10 mouse cellular contexts compared by ENCODE assay signal in the genomic region with DNA sequence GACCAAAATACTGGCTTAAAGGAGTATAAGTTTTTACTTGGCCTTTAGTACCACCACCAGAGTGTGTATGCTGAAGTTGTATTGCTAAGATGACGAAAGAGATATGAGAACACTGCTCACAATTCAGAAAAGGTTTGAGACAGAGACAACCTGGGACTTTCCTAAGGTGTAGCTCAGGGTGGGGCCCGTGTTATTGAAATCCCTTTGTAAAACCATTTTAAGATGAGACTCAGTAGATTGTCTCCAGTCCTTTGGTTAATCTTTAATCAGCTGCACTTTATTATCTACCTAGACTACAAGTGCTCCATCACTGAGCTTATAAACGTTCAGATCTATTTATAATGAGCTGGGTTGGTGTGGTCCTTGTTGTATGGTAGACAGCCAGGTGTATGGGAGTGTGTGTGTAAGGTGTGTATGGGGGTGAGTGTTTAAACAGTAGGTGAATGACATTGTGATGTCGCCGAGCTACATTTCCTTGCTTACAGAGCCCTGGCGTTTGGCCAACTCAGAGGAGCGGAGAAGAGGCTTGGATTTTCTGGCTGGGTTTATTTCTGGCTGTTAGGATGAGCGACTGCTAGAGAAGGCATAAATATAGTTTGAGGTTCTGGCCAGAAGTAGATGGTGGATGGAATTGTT. TPM values are rescaled to one million over a fixed set of nuclear protein-coding genes. Genes with fewer than 3 reads are reported as not detected.
DNase-seq lines count a peak whose midpoint lies in the region; ATAC-seq lines count a peak whose summit lies in the region.
"Had no signal": no experiment of that assay in that cellular context is flagged by ENCODE, and none has a peak within 500 bp of the region (broad histone marks: within the 10 kb centered on the region; RNA-seq: fewer than 3 reads in every experiment).

No protein-coding gene starts in this region.

- intact Hi-C loops in left cerebral cortex, postnatal 14 days (cut with DNase I): no loop called here

- ATAC-seq in cerebellum, adult (ENCODE audit: insufficient number of reproducible peaks, low FRiP score, low TSS enrichment): 0 out of 2 replicates have a peak, but pooled peaks have one; percentile 36

- DNase-seq in cerebellum, adult 11-12 months: no peak
- peak; percentile 46 to 57 for DNase-seq in left cerebral cortex, postnatal 14 days (ENCODE audit: low spot score in 2 of 2)
- DNase-seq in left cerebral cortex, adult 9 months (ENCODE audit: low spot score in 2 of 2): no peak
- peak; percentile 46 to 70 for DNase-seq in cerebellum, postnatal 14 days
- DNase-seq in kidney, postnatal 25 days: peak; percentile 76 to 84
- DNase-seq in ovary, postnatal 10 days (ENCODE audit: low spot score): no peak
- DNase-seq in thymus, postnatal 0 days (ENCODE audit: low spot score): no peak
- DNase-seq: B cell, adult 2 months; layer of hippocampus, postnatal 36 days had no signal

RNA-seq across cellular contexts. Expression of a gene that starts 21.1 kb away (rescaled TPM):
- 10 to 100 TPM; 51.7 to 62.8 TPM for total RNA-seq in left cerebral cortex, postnatal 14 days (2021)
- 2.2 and 2.4 TPM in 2 replicates for polyA plus RNA-seq in thymus, postnatal 0 days (2015; fragmentation: Nextera tagmentation; extraction: Ambion mirVana)

Comparison
In these comparisons a context has a peak if more than half of its experiments do, and no peak if none do; other contexts are left out.
1. DNase-seq: peak in left cerebral cortex, postnatal 14 days (2 of 2), cerebellum, postnatal 14 days (2 of 2) and kidney, postnatal 25 days (2 of 2); none in cerebellum, adult 11-12 months (single experiment), left cerebral cortex, adult 9 months (0 of 2), ovary, postnatal 10 days (single experiment) and thymus, postnatal 0 days (single experiment).